Mouse (Mus musculus) frontal cortex, postnatal 14 days (tissue): ENCODE measurements around the gene Asb16.

Experiments
- DNase-seq, 2 experiments: peaks; one replicate each; pipeline ENCODE4 v3.0.0; 2022; ENCODE audit warnings: low spot score in 2 of 2

The Asb16 gene

GRCm38 (mm10) chr11:102309821-102310617 lies 41.5 kb downstream of the Asb16 start:
- no peak for DNase-seq

GRCm38 (mm10) chr11:102310768-102311695 lies 42.5 kb downstream of the Asb16 start:
- DNase-seq, result no peak

GRCm38 (mm10) chr11:102311966-102312365 lies 43.4 kb downstream of the Asb16 start:
- DNase-seq, result no peak

DNA sequence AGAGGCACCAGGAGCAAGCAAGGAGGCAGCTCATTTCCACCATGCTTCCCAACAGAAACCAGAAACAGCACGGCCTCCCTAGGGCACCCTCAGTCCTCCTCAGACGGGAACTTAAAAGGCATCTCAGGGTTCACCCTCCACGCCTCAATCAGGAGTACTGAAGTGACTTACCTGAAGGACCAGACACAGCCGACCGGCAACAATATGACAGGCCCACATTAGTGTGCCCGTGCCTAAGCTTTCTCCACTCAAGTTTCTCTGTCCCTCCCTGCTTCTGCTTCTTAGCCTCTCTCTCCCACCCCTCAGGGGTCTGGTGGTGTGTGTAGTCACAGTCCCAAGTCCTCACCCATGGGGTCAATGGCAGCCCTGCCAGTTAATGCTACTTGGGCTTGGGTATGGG lies 44.0 kb downstream of the Asb16 start:
- DNase-seq, result no peak

DNA sequence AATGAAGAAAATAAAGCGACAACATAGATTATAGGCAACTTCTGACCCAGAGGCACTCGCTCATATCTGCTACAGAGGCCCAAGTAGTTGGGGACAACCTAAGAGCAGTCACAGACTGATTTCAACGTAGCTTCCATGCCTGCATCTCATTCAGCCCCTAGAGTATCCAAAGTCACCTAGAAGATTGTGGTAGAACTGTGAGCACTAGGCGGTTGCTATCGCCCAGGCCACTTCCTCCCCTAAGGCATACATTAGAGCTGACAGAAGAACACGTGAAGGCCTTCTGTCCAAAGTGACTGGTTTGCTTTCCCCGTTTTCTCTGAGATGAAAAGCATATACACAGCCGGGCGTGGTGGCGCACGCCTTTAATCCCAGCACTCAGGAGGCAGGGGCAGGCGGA lies 45.8 kb downstream of the Asb16 start:
- DNase-seq, result no peak

- DNase-seq, result peak in 1 of 2 experiments; percentile 49
Observed at GRCm38 (mm10) chr11:102315690-102316571, 47.4 kb downstream of the Asb16 start.

- DNase-seq, result peak; percentile 78 to 80
Observed at GRCm38 (mm10) chr11:102316572-102317297, 48.2 kb downstream of the Asb16 start.

- peak; percentile 27 to 44 for DNase-seq
Observed at GRCm38 (mm10) chr11:102317298-102317900, 48.9 kb downstream of the Asb16 start.

- DNase-seq, result peak; percentile 18 to 44
Observed at GRCm38 (mm10) chr11:102317901-102318575, 49.5 kb downstream of the Asb16 start.

GRCm38 (mm10) chr11:102318576-102319409 lies 50.2 kb downstream of the Asb16 start:
- DNase-seq, result peak in 1 of 2 experiments; percentile 27

DNA sequence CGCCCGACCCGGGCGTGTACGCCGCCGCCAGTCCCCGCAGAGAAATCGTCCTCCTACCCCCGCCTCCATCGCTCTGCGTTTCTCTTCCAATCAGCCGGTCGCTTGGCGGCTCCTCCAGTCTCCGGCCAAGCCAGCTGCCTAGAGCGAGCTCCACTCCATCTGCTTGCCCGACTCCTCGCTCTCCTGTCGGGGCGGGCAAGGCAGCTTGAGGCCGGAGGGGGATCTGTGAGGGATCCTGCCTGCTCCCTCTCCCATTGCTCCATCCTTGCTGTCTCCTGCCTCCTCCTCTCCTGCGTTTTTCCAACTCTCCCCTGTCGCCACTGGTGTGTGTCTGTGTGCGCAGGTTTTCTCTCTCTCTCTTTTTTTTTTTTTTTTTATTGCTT lies 50.9 kb downstream of the Asb16 start, which contains the start of gene Ubtf:
Gene Ubtf, minus strand, starts transcription at position 333 of the 383 bp plus-strand sequence.
- DNase-seq, result peak; percentile 75 to 77

DNA sequence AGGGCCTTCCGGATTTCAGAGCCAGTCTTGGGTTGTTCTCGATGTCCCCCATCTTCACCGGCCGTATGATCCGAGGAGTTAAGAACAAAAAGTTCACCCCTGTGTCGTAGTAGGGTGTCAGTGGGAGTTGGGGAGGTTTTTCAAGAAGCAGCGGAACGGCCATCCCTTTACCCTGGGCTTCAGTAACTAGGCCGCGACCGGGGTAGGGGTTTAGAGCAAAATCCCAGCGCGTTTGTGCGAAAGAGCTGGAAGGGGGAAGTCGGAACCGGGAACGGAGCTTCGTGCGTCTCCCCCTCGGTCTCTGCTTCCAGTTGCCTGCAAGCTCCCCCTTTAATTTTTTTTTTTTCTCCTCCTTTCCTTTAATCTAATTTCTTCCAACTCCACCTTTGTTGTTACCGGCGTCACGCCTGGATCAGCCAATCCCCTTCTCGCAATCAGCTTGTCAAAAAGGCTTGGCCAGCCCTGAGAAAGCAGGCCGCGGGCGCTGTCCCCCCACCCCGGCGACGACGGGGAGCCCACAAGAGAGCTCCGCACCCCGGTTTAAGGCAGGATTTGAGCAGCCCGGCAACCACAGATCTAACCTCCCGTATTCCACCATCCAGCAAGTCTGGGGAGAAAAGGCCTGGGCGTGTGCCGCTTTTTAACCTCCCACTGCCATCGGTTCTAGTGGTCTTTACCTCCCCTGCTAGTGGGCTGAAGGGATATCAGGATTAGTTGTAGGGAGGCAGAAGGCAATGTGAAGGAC lies 51.6 kb downstream of the Asb16 start:
- DNase-seq, result peak; percentile 88 to 90

GRCm38 (mm10) chr11:102320686-102321005 lies 52.1 kb downstream of the Asb16 start:
- DNase-seq, result peak; percentile 68 to 80

GRCm38 (mm10) chr11:102321931-102322330 lies 53.4 kb downstream of the Asb16 start:
- no peak for DNase-seq

DNA sequence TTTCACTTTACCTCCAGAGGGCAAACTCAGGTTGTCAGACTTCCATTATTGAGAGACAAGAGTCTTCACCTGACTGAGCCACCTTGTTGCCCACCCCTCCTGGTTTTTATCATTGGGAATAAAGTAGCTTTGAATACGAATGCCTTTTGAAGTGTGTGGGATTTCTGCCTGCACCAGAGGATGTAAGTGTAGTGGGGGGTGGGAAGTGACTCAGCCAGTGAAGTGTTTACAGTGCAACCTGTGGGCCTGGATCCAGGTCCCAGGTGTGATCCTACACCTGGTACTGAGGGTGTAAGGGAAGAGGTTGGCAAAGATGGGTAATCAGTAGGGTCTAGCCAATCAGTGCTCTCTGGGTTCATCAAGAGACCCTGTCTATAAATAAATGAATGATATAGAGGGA lies 55.0 kb downstream of the Asb16 start:
- no peak for DNase-seq

DNA sequence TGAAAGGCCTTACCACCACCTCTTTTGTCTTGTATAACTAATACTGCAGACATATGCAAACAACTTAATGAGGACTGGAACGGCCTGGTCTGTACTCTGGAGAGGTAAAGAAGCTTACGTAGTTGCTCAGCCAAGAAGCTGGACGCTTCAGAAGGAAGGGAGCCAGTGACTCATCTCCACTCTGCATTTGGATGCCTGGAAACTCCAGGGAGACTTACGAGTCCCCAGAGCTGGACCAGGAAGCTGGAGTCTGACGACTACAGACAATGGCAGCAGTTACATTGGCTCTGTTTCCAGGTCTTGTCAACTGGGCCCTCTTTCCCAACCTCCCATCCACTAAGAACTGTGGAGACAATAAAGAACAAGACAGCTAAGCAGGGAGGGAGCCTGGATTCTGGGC lies 58.7 kb downstream of the Asb16 start:
- no peak for DNase-seq

DNA sequence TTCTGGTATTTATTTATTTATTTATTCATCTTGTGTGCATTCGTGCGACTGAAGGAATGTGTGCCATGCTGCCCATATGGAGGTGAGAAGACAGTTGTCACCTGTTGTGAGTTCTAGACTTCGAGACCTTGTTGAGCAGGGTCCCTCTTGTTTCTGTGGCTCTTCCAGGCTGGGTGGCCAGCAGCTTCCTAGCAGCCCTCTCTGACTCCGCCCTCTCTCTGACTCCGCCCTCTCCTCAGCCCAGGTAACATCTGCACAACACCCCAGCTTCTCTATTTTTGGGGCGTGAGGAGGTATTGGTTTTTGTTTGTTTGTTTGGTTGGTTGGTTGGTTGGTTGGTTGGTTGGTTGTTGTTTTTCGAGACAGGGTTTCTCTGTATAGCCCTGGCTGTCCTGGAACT lies 59.3 kb downstream of the Asb16 start:
- peak in 1 of 2 experiments; percentile 0 for DNase-seq
